Mouse (Mus musculus): ENCODE measurements around the gene Plcd3.

Gene Plcd3

DNA sequence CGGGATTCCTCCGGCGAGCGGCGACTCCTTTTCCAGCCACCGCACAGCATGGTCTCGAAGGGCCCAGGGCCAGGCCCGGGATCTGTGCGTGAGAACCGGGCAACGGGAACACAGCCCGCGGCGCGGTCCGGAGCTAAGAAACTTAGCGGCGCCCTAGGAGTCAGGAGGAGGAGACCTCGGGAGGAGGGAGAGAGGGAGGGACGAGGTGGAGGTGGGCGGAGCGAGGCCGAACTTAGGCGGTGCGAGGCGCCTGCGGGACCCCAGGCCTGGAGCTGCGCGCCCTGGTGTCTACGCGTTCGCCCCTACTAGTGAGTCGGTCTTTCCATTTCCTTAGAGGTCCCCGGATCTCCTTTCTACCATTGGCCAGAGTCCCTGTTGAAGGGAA, at the start of gene Plcd3, which contains the start of gene Acbd4:
Gene Plcd3 (minus strand): TSS at position 178 of the 385 bp plus-strand sequence.
Gene Acbd4 (plus strand): TSS at position 202 of the 385 bp plus-strand sequence.
- TF ChIP-seq GATA4 (IDR thresholded peaks at IDR 0.05; ENCODE audit: insufficient replicate concordance, low read length) = no peak

- no peak for TF ChIP-seq GATA4 (IDR thresholded peaks at IDR 0.05; ENCODE audit: insufficient replicate concordance, low read length)
Observed at GRCm38 (mm10) chr11:103149771-103150170, 48.3 kb upstream of the Plcd3 start.

DNA sequence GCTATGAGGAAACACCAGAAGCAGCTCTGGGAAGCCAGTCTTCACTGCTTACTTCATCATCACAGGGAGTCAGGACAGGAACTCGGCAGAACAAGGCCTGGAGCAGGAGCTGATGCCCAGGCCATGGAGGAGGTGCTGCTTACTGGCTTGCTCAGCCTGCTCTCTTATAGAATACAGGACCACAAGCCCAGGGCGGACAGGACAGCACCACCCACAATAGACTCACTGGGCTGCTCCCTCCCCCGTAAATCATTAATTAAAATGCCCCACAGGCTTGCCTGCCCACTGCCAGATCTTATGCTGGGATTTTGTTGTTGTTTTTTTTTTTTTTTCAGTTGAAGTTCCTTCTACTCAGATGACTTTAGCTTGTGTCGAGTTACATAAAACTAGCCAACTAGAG, 46.3 kb upstream of the Plcd3 start:
- no peak for TF ChIP-seq GATA4 (IDR thresholded peaks at IDR 0.05; ENCODE audit: insufficient replicate concordance, low read length)

DNA sequence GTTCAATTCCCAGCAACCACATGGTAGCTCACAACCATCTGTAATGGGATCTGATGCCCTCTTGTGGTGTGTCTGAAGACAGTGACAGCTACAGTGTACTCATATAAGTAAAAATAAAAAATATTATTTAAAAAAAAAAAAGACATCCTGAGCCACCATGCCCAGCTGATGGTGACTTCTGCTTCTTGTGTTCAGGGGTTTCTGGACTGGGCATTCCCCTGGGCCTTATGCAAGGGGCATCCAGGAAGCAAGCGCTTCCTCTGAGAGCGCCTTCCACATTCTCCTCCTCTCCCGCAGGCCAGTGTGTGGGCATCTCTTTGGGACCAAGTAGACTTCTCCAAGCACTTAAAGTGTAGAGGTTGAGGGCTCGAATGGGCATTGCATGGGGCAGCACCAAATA, 44.9 kb upstream of the Plcd3 start:
- TF ChIP-seq GATA4 (IDR thresholded peaks at IDR 0.05; ENCODE audit: insufficient replicate concordance, low read length) = no peak

DNA sequence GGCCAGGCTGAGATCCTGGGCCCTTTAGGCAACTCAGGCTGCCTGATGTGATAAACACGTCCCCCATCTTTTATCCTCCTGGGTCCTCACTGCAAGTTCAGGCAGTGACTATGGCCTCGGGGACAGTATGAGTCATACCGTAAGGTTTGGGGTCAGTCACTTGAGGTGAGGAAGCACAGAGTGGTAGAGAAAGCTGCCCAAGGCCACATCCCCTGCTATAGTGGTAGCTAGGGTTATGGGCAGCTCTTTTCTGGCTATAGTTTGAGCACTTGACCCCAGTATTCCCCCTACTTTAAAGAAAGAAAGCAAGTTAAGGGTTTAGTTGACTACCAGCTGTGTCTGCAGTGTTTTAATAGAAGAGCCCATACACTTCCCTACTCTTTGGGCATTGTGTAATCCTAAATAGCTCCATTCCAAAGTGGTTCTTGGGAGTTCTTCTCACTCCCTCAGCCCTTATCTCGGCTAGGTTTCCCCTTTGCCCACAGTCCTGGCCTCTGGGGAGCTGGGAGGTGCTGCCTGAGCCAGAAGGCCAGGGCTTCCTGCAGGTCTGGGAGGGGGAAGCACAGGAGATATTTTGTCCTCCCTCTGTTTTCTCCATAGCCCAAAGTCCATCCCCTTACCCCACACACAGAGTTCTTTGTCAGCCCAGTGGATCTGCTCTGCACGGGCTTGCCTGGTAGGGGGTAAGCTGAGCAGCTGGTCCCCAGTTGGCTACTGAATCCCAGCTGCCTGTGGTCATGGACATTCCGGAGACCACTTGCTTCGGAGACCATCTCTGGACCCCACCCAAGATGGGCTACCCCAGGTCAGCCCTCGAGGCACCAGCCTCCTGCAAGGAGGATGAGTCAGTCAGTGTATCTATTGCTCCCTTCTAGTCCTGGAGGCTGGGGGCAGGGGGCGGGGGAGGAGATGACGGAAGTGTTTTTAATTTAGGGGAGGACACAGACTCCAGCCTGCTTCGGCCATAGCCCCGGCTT, 43.1 kb upstream of the Plcd3 start:
- TF ChIP-seq GATA4 (IDR thresholded peaks at IDR 0.05; ENCODE audit: insufficient replicate concordance, low read length) = no peak

DNA sequence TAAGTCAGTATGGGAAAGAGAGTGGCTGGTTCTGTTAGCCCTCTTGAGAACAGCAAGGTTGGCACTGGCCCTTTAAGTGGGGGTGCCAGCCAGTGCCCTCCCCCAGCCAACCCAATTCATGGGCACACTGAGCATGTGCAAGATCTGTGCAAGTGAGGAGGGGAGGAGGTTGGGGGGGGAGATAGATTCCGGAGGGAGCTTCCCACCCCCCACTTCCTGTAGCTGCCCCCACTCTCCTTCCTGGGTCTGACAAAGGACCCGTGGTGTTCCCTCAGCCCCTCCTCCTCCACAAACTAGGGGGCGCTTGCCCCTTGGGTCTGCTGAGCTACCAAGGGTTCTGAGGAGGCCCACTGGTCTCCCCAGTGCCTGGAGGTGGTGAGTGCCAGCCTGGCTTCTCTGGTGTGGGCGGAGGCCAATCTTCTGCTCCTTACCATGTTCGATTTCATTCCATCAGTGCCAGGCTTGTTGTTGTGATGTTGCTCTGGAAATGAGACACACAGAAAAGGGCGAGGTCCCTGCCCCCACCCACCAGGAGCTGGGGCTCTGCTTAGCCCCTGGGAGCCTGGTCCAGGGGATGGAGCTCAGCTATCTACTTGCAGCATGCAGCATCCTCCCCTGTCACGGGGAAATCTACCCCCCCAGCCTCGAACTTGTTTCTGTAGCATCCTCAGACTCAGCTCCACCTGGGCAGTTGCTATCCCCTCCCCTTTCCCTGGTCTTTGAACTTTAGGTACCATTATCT, 41.2 kb upstream of the Plcd3 start:
- TF ChIP-seq GATA4 (IDR thresholded peaks at IDR 0.05; ENCODE audit: insufficient replicate concordance, low read length) = no peak

- TF ChIP-seq GATA4 (IDR thresholded peaks at IDR 0.05; ENCODE audit: insufficient replicate concordance, low read length) = no peak
Observed at GRCm38 (mm10) chr11:103141944-103142255, 40.4 kb upstream of the Plcd3 start.

GRCm38 (mm10) chr11:103141101-103141943, 39.9 kb upstream of the Plcd3 start:
- TF ChIP-seq GATA4 (IDR thresholded peaks at IDR 0.05; ENCODE audit: insufficient replicate concordance, low read length) = no peak

- no peak for TF ChIP-seq GATA4 (IDR thresholded peaks at IDR 0.05; ENCODE audit: insufficient replicate concordance, low read length)
Observed at GRCm38 (mm10) chr11:103140763-103141100, 39.3 kb upstream of the Plcd3 start.

GRCm38 (mm10) chr11:103139951-103140762, 38.7 kb upstream of the Plcd3 start:
- TF ChIP-seq GATA4 (IDR thresholded peaks at IDR 0.05; ENCODE audit: insufficient replicate concordance, low read length) = no peak

- TF ChIP-seq GATA4 (IDR thresholded peaks at IDR 0.05; ENCODE audit: insufficient replicate concordance, low read length) = no peak
Observed at GRCm38 (mm10) chr11:103136039-103136577, 34.6 kb upstream of the Plcd3 start.

GRCm38 (mm10) chr11:103134221-103134620, 32.8 kb upstream of the Plcd3 start:
- TF ChIP-seq GATA4 (IDR thresholded peaks at IDR 0.05; ENCODE audit: insufficient replicate concordance, low read length) = no peak

- TF ChIP-seq GATA4 (IDR thresholded peaks at IDR 0.05; ENCODE audit: insufficient replicate concordance, low read length) = no peak
Observed at GRCm38 (mm10) chr11:103133456-103134185, 32.2 kb upstream of the Plcd3 start.
